Mouse (Mus musculus): ENCODE measurements around the gene Plekha4.

Plekha4 gene

DNA sequence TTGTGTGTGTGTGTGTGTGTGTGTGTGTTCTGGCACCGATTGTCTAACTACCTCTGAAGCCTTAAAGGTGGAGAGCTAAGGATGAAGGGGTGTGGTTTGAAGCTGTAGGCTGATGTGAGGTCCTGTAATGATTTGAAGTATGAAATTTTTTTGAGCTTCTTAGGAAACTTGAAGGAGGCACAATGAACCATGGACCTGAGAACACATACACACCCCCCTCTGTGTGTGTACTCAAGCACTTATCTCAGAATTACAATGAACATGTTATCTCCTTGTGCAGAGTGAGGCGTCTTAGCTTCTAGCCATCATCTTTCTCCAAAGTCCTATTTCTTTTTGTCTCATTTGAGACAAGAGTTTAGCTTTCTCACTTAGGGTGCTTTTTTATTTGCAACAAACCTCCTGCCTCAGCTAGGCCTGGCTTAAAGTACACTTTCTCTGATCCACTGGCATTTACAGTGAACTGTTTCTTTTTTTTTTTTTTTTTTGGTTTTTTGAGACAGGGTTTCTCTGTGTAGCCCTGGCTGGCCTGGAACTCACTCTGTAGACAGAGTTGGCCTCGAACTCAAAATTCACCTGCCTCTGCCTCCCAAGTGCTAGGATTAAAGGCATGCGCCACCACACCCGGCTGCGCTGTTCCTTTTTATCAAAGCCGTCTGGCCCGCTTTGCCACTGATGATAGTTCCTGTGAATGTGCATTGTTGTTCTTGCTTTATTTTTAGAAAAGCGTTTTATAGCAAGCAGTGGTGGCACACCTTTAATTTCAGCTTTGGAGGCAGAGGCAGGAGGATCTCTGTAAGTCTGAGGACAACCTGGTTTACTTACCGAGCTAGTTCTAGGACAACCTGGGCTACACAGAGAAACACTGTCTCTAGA lies 42.7 kb downstream of the Plekha4 start:
- peak; percentile 87 for DNase-seq (ENCODE audit: extremely low read depth, low read depth)

DNA sequence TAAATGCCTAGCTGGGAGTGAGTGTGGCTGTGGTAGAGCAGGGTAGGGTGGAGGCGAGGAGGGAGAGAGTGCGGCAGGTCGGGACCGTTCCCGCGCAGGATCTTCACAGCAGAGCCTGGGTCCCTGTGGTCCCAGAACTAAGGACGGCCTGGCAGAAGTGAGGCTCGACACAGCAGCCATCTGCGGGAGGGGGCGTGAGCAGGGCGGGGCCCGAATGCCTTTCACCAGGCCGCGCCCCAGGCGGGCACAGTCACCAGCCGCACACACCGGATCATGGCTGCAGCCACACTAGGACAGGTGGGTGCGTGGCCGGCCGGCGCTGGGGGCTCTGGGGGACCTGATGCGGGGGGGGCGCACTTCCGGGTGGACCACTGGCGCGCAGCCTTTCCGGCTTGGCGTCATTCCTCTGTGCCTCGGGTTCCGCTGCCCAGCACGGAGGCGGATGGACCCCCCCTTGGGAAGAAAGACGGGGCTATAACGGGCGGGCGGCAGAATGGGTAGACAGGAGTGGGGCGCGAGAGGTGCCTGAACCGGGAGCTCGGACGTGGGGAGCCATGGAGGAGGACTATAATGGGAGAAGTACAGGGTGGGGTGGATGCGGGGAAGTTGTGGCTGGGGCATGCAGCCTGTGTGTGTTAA lies 44.1 kb downstream of the Plekha4 start, which contains the start of gene Bcat2:
TSS of gene Bcat2 (plus strand) at position 51 of the 639 bp plus-strand sequence.
- no peak for DNase-seq (ENCODE audit: extremely low read depth, low read depth)

DNA sequence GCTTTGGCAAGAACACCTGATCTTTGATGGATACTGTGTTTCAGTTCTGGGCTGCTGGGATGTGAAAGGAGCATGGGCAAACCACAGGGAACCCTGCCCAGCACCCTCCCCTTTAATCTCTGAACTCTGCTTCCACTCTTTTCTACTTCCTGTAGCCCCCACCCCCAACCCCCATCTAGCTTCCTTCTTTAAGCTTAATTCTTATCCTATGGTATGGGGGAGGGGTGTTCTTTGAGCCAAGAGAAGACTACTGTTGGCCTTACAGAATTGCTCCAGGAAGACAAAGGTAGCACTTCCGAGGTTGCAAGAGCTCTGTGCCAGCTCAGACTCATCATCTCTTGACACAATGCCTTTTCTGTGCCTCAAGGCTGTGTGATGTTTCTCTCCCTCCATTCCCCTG lies 45.8 kb downstream of the Plekha4 start:
- DNase-seq (ENCODE audit: extremely low read depth, low read depth) = no peak

DNA sequence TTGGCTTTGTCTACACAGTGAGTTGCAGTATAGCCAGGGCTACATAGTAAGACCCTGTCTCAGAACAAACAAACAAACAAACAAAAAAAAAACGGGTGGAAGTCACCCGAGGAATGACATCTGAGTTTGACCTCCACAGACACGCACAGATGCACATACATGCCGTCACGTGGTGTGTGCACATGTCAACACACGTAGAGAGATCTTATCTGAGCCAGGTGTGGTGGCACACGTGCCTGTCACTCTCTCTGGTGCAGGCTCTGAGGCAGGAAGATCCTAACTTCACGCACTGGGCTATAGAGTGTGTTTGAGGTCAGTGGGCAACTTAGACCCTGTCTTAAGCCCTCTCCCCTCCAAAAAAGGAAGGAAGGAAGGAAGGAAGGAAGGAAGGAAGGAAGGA lies 47.8 kb downstream of the Plekha4 start:
- DNase-seq (ENCODE audit: extremely low read depth, low read depth) = no peak

DNA sequence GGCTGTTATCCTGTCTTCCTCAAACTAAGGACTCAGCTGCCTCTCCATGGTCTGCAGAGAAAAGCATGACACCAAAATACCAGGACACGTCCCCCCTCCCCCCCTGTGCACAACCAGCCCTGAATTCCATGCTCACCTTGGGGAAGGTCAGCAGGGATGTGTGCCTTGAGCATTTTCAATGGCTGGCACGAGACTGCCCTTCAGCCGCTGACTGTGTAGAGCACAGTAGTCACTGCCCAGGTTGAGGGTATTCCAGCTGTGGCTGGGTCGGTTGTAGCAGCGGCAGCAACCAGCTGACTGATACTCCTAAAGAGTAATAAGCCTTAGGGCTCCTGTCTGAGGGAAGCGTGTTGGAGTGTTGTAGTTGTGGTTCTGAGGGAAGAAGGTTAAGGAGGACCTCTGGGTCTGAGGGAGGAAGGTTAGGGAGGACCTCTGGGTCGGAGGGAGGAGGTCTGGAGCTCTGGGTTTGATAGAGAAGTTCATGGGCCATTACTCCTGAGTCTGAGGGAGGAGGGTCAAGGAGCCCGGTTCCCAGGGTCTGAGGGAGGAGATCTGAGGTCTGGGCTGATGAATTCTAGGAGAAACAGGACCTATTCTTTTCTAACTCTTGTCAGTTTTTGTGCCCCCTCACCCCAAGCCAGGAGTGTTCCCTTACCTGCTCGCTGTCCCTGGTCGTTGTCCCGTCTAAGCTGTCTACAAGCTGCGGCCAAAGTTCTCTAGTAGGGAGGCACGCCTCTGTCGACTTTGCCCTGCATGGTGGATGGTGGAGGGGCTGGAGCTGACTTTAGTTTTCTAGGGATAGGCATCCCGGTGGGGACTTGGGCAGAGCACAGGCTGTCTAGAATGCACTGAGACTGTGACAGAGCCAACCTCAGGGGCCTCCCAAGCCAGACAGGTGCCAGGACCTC lies 48.6 kb downstream of the Plekha4 start:
- no peak for DNase-seq (ENCODE audit: extremely low read depth, low read depth)

DNA sequence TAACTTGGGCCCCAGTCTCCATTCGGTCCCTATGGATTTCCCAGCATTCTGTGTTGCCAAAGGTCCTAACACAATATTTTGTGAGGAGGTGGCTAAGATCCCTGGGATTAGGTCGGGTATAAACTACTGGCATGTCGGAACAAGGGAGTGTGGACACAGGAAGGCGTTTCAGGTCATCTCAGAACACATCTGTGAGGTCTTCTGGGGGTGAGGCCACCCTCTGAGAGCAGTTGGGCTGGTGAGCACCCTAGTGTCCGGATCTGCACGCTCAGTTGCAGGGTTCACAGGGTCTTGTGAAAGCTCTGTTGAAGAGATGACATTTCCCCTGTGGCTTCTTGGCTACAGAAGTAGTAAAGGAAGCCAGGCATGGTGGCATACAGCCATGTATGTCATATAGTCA lies 59.8 kb downstream of the Plekha4 start:
- DNase-seq (ENCODE audit: extremely low read depth, low read depth) = no peak

DNA sequence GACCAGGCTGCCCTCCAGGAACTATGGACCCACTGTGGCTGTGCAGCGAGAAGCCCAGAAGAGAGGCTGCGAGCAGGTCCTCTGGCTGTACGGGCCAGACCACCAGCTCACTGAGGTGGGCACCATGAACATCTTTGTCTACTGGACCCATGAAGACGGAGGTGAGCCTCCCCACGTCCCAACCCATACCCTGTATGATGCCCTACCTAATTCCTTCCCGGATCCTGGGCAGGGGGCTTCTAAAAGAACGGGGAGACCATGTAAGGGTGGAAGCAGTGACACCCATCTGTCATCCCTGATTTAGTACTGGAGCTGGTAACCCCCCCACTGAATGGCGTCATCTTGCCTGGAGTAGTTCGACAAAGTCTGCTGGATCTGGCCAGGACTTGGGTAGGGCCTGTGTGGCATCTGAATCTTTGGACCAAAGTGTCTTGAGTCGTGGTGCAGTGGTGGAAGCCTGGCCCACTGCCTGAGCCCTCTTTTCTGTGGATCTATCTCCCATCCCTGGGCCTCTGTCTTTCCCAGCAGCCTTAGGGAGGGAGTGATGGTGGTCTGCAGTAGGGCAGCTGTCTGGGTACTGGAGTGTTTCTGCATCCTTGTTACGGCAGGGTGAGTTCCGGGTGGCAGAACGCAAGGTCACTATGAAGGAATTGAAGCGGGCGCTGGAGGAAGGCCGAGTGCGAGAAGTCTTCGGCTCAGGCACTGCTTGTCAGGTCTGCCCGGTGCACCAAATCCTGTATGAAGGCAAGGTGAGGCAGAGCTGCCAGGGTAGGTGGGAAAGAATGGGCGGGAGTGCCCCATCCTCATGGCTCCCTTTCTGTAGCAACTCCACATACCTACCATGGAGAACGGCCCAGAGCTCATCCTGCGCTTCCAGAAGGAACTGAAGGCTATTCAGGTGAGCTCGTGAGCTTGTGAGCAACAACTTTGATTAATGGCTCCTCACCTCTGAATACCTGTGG lies 61.8 kb downstream of the Plekha4 start:
- DNase-seq (ENCODE audit: extremely low read depth, low read depth) = no peak

DNA sequence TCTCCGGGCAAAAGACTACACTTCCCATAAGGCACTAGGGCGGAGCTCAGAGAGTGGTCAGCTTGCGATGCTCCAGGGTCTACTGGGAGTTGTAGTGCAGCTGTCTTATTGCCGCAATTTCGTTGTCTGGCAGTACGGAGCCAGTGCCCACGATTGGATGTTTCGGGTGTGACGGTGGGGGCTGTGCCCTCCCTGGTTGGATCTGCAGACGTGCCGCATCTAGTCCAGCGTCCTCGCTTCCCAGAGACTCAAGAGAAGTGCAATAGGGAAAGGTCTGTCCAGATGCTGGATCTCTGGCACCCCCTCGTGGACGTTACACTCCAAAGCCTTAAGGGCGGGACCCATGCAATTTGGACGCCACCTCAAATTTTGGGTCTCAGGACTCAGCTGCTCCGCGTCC lies 63.0 kb downstream of the Plekha4 start:
- DNase-seq (ENCODE audit: extremely low read depth, low read depth) = no peak

DNA sequence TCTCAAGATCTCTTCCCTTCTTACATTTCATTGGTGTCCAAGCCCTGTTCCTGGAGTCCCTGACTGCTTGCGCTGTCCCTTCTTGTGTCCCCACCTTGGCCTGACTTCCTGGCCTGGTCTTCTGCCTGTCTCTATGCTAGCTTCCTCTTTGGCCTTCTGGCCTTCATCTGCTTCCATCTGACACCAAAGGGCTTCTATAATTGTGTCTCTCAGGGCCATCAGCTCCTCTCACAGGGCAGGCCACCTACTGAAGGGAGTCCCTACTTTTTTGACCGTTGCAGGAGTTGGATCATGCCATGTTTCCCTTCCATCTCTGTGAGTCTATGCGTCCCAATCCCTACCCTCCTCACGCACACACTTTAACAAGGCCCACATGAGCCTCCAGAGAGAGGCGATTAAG lies 63.8 kb downstream of the Plekha4 start:
- DNase-seq (ENCODE audit: extremely low read depth, low read depth) = no peak

DNA sequence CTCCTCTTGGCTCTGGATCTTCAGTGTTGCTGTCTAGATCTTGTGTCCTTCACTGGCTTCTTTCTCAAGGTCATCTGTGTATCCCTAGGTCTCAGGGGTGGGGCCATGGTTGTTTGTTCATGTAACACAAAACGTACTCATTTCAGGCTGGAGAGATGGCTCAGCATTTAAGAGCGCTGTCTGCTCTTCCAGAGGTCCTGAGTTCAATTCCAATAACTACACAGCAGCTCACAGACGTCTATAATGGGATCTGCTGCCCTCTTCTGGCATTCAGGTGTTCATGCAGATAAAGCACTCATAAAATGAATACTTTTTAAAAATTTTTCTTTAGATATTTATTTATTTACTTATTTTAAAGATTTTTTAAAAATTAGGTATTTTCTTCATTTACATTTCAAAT lies 64.7 kb downstream of the Plekha4 start:
- DNase-seq (ENCODE audit: extremely low read depth, low read depth) = no peak

DNA sequence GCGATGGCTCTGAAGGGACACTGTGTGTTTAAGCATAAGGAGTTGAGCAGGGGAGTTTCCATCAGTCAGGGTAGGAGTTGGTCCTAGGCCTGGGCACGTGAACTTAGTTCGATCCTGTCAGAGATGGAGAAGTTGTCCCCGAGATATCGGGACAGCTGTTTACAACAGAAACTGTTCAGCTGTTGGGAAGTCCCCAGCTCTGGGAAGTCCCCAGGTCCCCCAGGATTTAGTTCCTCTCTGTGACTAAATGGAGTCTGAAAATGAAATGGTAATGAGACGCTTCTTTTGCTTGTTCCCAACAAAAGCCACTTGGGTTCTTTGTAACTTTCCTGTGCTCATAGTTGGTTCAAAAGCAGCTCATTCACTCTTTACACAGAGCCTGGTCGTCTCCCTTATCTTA lies 65.8 kb downstream of the Plekha4 start:
- DNase-seq (ENCODE audit: extremely low read depth, low read depth) = no peak

DNA sequence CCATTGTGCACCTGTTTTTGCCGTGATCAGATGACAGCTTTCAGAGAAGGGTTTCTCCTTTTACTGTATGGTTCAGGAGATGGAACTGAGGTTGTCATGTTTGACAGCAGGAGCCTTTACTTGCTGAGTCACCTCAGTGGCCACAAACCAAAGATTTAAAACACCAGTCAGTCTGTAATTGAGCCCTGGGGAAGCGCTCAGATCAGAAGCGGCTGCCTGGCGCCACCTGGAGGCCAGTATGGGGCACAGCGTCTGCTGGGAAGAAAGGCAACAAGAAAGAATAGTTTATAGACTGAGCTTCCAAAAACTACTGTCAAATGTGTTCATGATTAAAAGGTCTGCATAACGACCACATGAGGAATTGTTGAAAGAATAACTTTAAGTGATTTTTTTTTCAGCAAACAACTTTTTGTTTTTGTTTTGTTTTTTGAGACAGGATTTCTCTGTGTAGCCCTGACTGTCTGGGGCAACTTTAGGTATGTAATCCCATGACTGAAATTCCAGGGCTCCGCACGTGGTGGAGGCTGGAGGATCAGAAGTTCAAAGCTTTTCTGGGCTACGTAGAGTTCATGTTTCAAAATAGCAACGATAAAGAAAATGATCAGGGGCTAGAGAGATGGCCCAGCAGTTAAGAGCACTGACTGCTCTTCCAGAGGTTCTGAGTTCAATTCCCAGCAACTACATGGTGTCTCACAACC lies 67.1 kb downstream of the Plekha4 start:
- peak; percentile 80 for DNase-seq (ENCODE audit: extremely low read depth, low read depth)

DNA sequence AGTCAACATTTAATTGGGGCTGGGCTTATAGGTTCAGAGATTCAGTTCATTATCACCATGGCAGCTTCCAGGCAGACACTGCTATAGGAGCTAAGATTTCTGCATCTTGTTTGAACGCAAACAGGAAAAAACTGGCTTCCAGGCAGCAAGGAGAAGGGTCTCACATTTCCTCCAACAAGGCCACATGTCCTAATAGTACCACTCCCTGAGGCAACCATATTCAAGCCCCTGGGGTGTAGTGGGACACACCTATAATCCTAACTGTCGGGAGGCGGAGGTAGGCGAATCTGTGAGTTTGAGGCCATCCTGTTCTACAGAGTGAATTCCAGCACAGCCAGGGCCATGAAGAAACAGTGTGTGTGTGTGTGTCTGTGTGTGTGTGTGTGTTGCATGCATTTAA lies 69.0 kb downstream of the Plekha4 start:
- no peak for DNase-seq (ENCODE audit: extremely low read depth, low read depth)

DNA sequence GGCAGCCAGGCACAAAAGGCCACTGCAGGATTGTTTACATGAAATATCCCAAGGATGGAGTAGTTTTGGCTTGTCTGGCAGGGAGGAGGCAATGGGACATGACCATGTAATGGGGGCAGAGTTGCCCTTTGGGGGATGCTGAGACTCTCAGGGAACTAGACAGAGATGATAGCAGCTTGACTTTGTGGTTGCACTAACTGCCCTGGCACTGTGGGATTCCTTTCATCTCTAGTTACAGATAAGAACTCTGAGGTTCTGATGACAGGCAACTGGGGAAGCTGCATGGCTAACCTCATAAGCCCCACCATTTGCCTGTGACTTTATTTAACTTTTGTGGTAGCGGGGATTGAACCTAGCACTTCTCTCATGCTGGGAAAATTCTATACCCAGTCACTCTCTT lies 70.0 kb downstream of the Plekha4 start:
- DNase-seq (ENCODE audit: extremely low read depth, low read depth) = peak; percentile 21

DNA sequence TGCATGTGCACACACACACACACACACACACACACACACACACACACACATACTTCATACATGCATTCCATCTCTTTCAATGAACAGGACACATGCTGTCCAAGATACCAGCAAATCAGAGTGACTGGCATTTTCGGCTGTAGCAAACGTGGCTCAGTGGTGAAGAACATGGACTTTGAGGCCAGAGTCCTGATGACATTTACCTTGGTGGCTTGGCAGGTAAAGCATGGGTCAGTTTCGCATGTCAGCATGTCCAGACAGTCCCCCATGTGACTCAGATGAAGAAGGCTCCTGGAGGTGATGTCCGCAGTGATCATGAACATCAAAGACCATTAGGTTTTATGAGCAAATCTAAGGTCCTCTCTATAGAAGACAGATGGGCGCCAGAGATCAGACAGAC lies 70.9 kb downstream of the Plekha4 start:
- no peak for DNase-seq (ENCODE audit: extremely low read depth, low read depth)

DNA sequence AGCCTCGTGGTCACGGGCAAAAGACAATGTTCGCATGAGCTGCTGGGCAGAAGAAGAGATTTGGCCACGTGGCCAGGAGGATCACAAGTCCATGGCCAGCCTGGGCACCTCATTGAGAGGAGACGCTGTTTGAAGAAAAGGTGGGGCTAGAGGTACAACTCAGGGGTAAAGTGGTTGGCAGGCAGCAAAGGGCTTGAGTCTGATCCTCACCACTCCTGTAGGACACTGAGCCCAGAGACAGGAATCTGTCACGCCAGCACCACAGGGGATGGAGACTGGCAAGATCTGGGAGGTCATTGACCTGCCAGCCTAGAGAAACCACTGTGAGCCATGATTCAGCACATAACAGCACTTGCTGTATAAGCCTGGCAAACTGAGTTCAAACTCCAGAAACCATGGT lies 71.4 kb downstream of the Plekha4 start:
- no peak for DNase-seq (ENCODE audit: extremely low read depth, low read depth)

DNA sequence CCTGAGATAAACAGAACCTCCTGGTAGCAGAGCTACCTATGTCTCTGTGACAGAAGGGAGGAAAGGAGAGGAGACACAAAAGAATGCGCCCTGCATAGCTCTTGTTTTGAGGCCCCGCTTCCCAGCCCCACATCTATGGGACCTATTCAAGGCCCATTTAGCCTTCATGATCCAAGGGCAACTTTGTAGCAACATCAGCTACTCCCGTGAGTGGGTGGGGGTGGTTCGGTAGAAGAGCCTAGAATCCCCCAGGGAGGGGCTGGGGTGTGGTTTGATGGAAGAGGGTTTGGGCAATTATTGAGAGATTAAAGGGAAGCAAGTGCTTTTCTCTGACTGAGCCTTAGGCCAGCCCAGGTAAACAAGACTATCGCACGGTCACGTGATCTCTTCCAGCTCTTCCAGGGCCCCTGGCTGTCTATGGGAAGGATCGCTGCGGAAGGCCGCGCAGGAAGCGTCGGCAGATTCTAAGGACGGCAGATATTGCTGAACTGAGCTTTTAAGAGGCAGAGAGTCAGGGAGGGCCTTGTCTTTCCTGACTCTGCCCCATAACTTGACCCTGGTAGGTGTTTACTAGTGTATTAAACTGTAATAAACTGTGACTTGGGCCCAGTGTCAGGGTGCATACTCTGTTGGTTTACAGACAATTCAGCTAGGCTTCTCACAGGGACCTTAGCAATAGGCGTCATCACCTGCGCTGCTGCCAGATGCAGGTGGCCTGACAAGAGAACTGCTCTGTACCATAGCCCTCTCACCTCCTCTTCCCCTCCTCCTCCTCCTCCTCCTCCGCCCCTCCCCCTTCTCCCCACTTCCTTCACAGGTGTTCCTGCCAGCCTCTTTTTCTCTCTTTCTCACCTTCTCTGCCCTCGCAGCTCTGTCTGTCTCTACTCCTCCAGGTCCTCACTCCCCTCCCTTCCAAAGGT lies 73.1 kb downstream of the Plekha4 start:
- DNase-seq (ENCODE audit: extremely low read depth, low read depth) = no peak
